Mouse (Mus musculus) small intestine, adult 2 months (tissue): ENCODE results near the gene Sfn.

ENCODE experiments used
- CTCF ChIP-seq: fragments of 200-500 bp; IDR thresholded peaks from 2 replicates; pipeline ENCODE4 v1.5.1; 2012; ENCODE audit warnings: low read depth, mild to moderate bottlenecking, control low read depth, inconsistent platforms, low read length, moderate library complexity, mixed read lengths; ENCODE audit not compliant: insufficient replicate concordance, insufficient read length; ENCODE audit errors: extremely low read depth
- POLR2A ChIP-seq: fragments of 200-500 bp; IDR thresholded peaks from 2 replicates; pipeline ENCODE4 v1.6.1; 2012; ENCODE audit warnings: low read depth, mild to moderate bottlenecking, control low read depth, inconsistent platforms, low read length, moderate library complexity

- TF ChIP-seq CTCF (no peak), POLR2A (no peak)
These were observed 38.8 kb downstream of the Sfn start for GRCm38 (mm10) chr4:133563123-133563571.
